Mouse (Mus musculus) liver, embryonic 16.5 days (tissue): ENCODE results near the gene Spata33. TPM values are rescaled to one million over a fixed set of nuclear protein-coding genes. Genes with fewer than 3 reads are reported as not detected.

Experiments
- ATAC-seq: fragments of 200-750 bp; cut with Nextera tagmentation; 2 replicates; pipeline ENCODE4 v1.8.0; 2017; ENCODE audit warnings: low read depth, mild to moderate bottlenecking, moderate number of reproducible peaks, moderate library complexity
- H3K27ac ChIP-seq: fragments of 300-500 bp; sonication (generic); 2 replicates; pipeline ENCODE4 v1.5.1; 2014; ENCODE audit warnings: mild to moderate bottlenecking, low read length
- H3K27me3 ChIP-seq: fragments of 300-500 bp; sonication (generic); 2 replicates; pipeline ENCODE4 v1.6.1; 2014; ENCODE audit warnings: low read depth, low read length, mixed read lengths; ENCODE audit not compliant: control insufficient read depth, insufficient read depth
- H3K36me3 ChIP-seq: fragments of 300-500 bp; sonication (generic); 2 replicates; pipeline ENCODE4 v1.6.1; 2014; ENCODE audit warnings: mild to moderate bottlenecking; ENCODE audit not compliant: control insufficient read depth, insufficient read depth
- H3K4me1 ChIP-seq: fragments of 300-500 bp; sonication (generic); 2 replicates; pipeline ENCODE4 v1.6.1; 2014; ENCODE audit warnings: low read depth, low read length, mixed read lengths; ENCODE audit not compliant: control insufficient read depth
- H3K4me2 ChIP-seq: fragments of 300-500 bp; sonication (generic); 2 replicates; pipeline ENCODE4 v1.6.1; 2014; ENCODE audit warnings: low read depth, low read length, mixed read lengths
- H3K4me3 ChIP-seq: fragments of 300-500 bp; sonication (generic); 2 replicates; pipeline ENCODE4 v1.5.1; 2014; ENCODE audit warnings: low read depth, mild to moderate bottlenecking, low read length
- H3K9ac ChIP-seq: fragments of 300-500 bp; sonication (generic); 2 replicates; pipeline ENCODE4 v1.6.1; 2014; ENCODE audit warnings: low read depth, low read length
- H3K9me3 ChIP-seq: fragments of 300-500 bp; sonication (generic); replicated peaks from 2 replicates; pipeline ENCODE4 v1.6.1; 2016; ENCODE audit warnings: low read length; ENCODE audit not compliant: control insufficient read depth
- WGBS: fragments of 180-500 bp; shearing (Covaris S2); extraction: QIAGEN DNeasy Blood & Tissue Kit; methylation state at CpG from one replicate; pipeline ENCODE4 v1.1.7; 2014; ENCODE audit not compliant: insufficient replicate concordance; 5-methylcytosine and 5-hydroxymethylcytosine counted together
- polyA plus RNA-seq: library from polyadenylated mRNA; unstranded; fragments of >200 nt; fragmentation: Nextera tagmentation; extraction: Ambion mirVana; gene quantifications from 2 replicates; pipeline ENCODE4 v1.2.1, GENCODE M21; 2015

The Spata33 gene
- polyA plus RNA-seq, 1 experiment from 2014 or later, result 0.14 TPM

DNA sequence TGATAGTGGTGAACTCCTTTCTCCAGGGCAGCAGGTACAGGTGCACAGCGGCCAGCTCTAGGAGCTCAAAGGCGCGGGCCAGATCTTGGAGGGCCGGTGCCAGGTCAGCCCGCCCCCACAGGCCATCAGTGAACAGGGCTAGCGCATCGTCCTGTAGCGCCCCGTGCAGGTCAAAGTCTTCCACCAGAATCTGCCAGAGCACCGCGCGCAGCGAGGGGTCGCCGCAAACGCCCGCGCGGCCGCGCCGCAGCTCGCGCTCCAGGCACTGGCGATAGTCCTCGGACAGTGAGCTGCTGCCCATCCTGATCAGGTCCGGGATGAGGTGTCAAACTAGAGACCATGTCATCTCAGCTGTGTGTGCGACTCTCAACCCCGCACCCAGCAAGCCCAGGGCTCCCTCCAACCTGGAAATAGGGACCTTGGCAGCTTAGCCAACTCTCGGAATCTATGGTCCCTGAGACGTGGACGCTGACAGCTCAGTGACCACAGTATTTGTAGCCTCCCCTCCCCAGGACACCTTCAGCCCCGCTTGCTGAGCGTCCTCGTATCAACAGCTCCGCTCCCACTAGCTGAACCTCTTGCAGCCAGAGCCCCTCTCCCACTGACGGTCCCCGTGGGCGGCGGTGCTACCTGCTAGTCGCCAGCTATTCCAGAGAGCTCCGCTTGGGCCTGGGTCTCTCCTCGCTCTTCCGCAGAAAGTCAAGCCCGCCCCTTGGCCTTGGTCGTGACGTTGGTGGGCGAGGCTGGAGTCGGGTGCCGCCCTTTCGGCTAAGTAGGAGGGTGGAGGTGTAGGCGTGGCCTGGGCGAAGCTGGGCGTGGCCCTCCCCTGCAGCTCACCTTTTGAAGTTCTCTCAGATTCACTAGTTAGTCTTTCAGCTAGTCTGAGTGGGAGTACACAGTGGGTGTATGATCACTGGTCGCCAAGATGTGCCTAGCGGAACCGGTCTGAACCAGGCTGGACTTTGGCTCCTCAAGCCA lies 23.2 kb downstream of the Spata33 start, which contains the start of gene Spata2l:
Gene Spata2l (minus strand): TSS at position 714 of the 978 bp plus-strand sequence.
- under 1% methylated on average over 57 of the region's 57 CpGs for WGBS

DNA sequence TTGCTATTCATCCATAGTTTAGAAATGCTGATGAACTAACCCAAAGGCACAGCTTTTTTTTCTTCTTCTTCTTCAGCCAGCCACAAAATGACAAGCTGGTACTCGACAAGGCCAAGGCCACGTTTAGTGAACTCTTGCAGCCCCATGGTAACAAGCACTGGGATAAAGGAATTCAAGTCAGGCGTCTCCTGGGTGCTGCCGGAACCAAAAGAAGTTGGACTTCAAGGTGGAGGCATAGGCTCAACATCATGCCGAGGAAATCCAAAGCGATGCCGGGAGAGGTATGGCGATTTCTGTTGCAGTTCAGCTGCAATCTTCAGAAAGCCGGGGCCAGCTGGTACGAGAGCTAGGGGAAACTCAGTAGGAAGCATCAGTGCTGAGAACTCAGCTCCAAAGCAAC lies 26.8 kb downstream of the Spata33 start:
- Histone ChIP-seq H3K4me2 (no peak overlapping the region), H3K36me3 (no peaks in the 10 kb centered on the region)
- 85% methylated on average over 10 of the region's 10 CpGs for WGBS

More for the DNA sequence above, 23.2 kb downstream of the Spata33 start, which contains the start of gene Spata2l:
- peak; percentile 86 for ATAC-seq
- Histone ChIP-seq H3K27me3 (peaks cover 15% of the 10 kb centered on the region), H3K4me1 (peaks cover 18% of the 10 kb centered on the region), H3K9me3 (no peaks in the 10 kb centered on the region), H3K4me3 (peak within 1 kb of the TSS; percentile 70), H3K4me2 (peak within 1 kb of the TSS; percentile 94), H3K9ac (peak within 1 kb of the TSS; percentile 61), H3K36me3 (no peaks in the 10 kb centered on the region), H3K27ac (no peak within 1 kb of the TSS)

DNA sequence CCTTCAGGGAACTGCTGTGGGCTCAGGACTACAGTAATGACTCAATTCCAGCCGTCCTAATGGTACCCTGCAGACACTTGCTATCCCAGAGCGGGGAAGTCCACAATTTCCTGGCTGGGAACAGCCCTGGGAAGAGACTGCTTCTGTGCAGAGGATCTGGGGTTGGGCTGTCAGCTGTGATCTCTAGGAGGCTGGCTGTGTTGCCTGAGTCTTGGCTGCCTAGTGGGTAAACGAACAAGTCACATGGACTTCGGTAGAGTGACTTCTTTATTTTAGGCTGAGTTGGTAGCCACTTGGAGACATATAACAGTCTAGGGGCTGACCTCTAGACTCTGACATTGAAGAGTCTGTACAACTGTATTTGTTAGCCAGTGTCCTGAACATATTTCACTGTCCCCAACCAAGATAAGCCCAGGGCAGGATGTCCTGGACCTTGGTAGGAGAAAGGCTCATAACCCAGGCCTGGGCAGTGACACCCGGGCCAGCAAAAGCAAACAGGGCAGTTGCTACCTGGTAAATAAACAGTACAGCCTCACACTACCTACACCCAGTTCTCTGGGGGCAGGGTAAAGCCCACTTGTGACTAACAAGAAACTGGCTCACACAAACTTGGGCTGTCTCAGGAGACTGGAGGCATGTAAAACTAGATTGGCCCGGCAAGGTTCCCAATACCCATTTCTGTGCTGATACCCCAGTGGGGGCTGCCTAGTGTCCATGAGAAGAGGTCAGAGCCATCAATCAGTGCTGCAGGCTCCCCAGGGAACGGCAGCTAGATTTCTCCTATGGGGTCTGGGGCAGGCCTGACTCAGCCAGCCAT lies 29.7 kb downstream of the Spata33 start:
- ATAC-seq, result peak; percentile 61
- peak overlapping the region; percentile 50 for H3K27ac ChIP-seq
- no peak overlapping the region for H3K9ac ChIP-seq

More for the DNA sequence above, 26.8 kb downstream of the Spata33 start:
- Histone ChIP-seq H3K9me3 (no peaks in the 10 kb centered on the region), H3K27me3 (peaks cover 15% of the 10 kb centered on the region), H3K9ac (no peak overlapping the region), H3K27ac (no peak overlapping the region), H3K4me3 (no peak overlapping the region), H3K4me1 (peaks cover 26% of the 10 kb centered on the region)
- no peak for ATAC-seq

DNA sequence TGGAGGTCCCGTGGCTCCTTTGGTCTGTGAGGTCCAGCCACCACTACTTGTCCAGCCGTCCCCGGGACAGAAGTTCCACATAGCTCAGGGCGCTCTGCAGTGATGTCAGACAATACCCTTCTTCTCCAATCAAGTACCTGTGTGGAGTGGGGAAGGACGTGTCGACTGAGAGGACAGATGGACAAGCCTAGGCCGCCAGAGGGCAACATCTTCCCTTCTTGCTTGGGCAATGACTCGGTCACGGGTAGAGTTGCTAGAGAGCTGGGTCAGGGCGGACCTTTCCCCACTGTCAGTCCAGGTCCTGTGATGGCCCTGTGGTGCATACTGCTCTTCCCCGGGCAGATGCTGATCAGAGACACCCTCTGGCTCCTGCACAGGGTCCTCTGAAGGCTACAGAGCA lies 30.4 kb downstream of the Spata33 start:
- Histone ChIP-seq H3K4me3 (no peak overlapping the region), H3K9ac (no peak overlapping the region), H3K36me3 (peaks cover 5% of the 10 kb centered on the region), H3K4me1 (peaks cover 8% of the 10 kb centered on the region), H3K27ac (no peak overlapping the region), H3K9me3 (no peaks in the 10 kb centered on the region), H3K4me2 (no peak overlapping the region), H3K27me3 (no peaks in the 10 kb centered on the region)
- WGBS, result 67% methylated on average over 11 of the region's 11 CpGs
- ATAC-seq, result no peak

More for the DNA sequence above, 29.7 kb downstream of the Spata33 start:
- H3K4me2 ChIP-seq, result no peak overlapping the region
- peaks cover 8% of the 10 kb centered on the region for H3K4me1 ChIP-seq
- H3K9me3 ChIP-seq, result no peaks in the 10 kb centered on the region
- H3K36me3 ChIP-seq, result peaks cover 1% of the 10 kb centered on the region
- no peak overlapping the region for H3K4me3 ChIP-seq
- WGBS, result 65% methylated on average over 7 of the region's 7 CpGs
- H3K27me3 ChIP-seq, result no peaks in the 10 kb centered on the region

DNA sequence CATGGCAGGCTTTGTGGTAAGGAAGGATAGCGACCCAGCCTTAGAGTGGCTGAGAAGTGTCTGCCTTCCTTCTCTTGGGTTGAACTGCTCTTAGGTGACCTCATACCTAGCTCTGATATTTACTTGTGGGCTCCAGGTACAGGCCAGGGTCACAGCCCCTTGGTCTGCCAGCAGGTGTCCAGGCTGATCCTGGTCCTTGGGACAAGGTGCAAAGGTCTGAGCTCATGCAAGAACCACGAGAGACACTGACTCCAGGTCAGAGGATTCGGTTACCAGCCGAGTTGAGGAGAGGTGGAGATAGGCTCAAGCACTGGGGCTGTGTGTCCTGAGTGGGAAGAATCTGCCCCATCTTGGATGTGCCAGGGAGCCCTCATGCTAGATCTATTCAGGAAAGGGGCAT lies 31.8 kb downstream of the Spata33 start:
- Histone ChIP-seq H3K4me2 (no peak overlapping the region), H3K27ac (no peak overlapping the region), H3K27me3 (no peaks in the 10 kb centered on the region), H3K4me1 (peaks cover 8% of the 10 kb centered on the region), H3K9ac (no peak overlapping the region), H3K9me3 (no peaks in the 10 kb centered on the region), H3K4me3 (no peak overlapping the region), H3K36me3 (peaks cover 5% of the 10 kb centered on the region)
- ATAC-seq, result peak; percentile 55
- 73% methylated on average over 4 of the region's 4 CpGs for WGBS

DNA sequence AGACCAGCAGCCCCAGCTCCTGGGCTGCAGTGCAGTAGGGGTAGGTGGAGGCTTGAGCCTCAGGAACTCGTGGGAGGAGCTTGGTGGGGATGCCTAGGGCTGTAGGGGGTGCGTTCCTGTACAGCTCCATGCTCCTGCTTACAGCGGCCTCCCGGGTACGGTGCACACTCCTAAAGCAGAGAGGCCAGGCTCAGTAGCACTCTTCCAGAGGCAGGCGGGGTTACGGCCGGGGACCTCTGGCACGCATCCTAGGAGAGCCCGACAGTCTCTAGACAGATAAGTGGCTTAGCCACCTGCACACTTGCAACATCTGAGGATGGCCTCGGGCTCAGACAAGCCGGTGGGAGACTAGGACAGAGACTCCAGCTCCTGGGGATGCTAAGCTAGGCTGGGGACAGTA lies 32.9 kb downstream of the Spata33 start:
- Histone ChIP-seq H3K9ac (no peak overlapping the region), H3K27ac (no peak overlapping the region), H3K9me3 (no peaks in the 10 kb centered on the region), H3K4me2 (no peak overlapping the region), H3K4me3 (no peak overlapping the region), H3K4me1 (peaks cover 8% of the 10 kb centered on the region), H3K36me3 (peaks cover 7% of the 10 kb centered on the region), H3K27me3 (no peaks in the 10 kb centered on the region)
- 77% methylated on average over 12 of the region's 12 CpGs for WGBS
- no peak for ATAC-seq

DNA sequence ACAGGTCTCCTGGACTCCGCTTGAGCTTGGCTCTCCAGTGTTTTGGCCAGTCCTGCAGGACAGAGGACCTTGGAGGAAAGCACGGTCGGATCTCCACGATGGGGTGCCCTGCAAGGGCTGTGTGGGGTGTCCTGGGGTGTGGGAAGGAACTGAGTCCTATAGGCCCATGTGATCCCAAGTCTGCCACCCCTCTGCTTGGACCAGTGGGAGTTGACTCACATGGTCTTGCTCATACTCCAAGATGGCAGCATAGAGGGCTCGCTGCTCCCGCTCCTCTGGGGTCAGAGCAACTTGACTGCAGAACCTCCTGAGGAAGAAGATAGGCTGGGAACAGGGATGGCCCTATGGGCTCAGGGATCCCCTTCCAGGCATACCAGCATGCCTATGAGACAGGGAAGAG lies 35.1 kb downstream of the Spata33 start:
- H3K27me3 ChIP-seq, result no peaks in the 10 kb centered on the region
- H3K4me3 ChIP-seq, result no peak overlapping the region
- H3K4me1 ChIP-seq, result peaks cover 9% of the 10 kb centered on the region
- no peaks in the 10 kb centered on the region for H3K9me3 ChIP-seq
- peaks cover 11% of the 10 kb centered on the region for H3K36me3 ChIP-seq
- H3K4me2 ChIP-seq, result no peak overlapping the region
- no peak overlapping the region for H3K27ac ChIP-seq
- WGBS, result 91% methylated on average over 6 of the region's 6 CpGs
- H3K9ac ChIP-seq, result no peak overlapping the region
- no peak for ATAC-seq

DNA sequence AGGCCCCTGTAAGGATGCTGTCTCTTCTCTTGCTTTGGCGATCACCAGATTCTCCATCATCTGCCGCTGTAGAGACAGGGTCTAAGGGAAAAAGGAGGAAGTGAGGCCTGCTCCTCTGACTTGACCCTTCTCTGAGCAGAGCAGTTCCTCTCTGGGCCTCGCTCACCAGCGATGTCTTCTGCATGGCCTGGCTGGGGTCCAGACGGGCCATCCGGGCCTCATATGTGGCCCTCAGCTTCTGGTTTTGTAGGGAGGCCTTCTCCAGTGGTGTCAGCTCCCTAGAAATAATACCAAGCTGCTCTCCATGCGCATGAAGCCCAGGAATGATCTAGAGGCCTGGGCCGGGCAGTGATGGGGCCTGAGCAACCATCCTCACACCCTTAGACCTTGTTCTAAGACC lies 36.0 kb downstream of the Spata33 start:
- Histone ChIP-seq H3K36me3 (peaks cover 11% of the 10 kb centered on the region), H3K27me3 (no peaks in the 10 kb centered on the region), H3K4me1 (peaks cover 12% of the 10 kb centered on the region), H3K27ac (no peak overlapping the region), H3K4me3 (no peak overlapping the region), H3K4me2 (no peak overlapping the region), H3K9ac (no peak overlapping the region), H3K9me3 (no peaks in the 10 kb centered on the region)
- 56% methylated on average over 8 of the region's 8 CpGs for WGBS
- ATAC-seq, result no peak
